Mouse (Mus musculus): ENCODE data around the gene Necab3.

Gene Necab3

GRCm38 (mm10) chr2:154558264-154559039, at the start of gene Necab3:
TSS of gene Necab3 (minus strand) at chr2:154558890.
- DNase-seq = peak; percentile 88 to 93

GRCm38 (mm10) chr2:154606965-154607364, 48.3 kb upstream of the Necab3 start:
- no peak for DNase-seq

DNA sequence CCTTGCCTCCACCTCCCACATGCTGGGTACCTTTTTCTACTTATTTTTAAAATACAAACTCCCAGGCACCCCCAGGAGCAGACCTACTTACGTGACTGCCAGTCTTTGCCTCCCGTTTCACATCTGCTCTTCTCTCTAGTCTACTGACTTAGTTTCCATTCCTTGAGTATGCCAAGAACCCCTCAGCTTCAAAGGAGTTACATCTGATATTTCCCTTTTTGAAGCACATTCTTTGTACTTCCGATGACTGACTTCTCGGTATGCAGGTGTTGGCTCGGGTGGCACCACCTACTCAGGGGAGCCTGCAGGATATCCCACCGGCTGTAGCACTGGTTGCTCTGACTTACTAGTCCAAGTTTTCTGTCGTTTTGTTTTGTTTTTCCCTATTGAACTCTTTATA, 45.5 kb upstream of the Necab3 start:
- no peak for DNase-seq

DNA sequence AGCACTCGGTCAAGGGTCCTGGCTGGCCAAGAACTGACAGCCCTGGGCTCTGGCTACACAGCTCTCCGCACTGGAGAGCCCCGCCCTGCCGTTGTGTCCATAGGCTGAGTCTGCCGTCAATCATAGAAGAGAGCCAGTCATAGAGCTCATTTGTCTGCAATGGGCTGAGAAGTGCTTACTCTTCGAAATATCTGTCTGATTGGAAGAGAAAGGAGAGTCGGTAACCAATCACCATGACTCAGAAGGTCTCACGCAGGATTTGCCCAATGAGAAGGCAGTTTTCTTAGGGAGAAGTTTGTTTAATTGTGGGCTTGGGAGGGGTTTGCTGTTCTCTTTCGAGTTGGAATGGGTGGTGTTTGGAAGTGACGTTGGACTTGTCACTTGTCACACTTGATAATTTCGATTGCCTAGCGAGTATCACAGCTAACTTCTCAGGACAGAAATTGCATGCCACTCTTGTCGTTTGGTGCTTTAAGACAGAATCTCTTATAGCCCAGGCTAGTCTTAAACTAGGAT, 45.0 kb upstream of the Necab3 start, which contains the start of gene Pxmp4:
Pxmp4 (minus strand) TSS at position 71 of the 516 bp plus-strand sequence.
- peak; percentile 100 for DNase-seq

- no peak for DNase-seq
These were observed 44.4 kb upstream of the Necab3 start for GRCm38 (mm10) chr2:154603007-154603637.

DNA sequence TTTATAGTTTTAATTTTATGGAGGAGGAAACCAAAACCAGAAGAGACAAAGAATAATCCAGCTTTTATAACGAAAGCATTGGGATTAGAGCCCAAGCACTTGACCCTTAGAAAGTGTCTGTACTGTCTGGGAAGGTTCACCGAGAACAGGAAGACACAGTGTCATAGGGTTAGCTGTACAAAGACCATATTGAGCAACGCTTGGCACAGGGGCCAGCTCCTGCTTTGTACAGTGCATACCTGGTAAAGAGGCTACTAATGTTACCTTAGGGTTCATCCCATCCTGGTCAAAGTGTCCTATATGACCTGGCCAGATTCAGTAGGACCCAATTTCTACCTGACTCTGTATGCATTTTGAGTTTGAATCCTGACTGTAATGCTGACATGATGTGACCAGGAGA, 42.6 kb upstream of the Necab3 start:
- no peak for DNase-seq

- DNase-seq = no peak
These were observed 41.9 kb upstream of the Necab3 start for GRCm38 (mm10) chr2:154600586-154600985.

DNA sequence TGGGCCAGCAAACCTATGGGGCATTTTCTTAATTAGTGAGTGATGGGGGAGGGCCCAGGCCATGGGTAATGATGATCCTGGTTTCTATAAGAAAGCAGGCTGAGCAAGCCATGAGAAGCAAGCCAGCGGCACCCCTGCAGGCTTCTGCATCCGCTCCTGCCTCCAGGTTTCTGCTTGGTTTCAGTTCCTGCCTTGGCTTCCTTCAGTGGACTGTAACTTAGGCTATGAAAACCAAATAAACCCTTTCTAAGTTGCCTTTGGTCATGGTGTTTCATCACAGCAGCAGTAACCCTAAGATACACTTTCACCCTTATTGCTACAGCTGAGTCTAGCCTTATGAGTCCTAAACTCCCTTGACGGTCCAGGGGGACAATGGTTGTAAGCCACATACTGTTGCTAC, 38.7 kb upstream of the Necab3 start:
- DNase-seq = no peak

DNA sequence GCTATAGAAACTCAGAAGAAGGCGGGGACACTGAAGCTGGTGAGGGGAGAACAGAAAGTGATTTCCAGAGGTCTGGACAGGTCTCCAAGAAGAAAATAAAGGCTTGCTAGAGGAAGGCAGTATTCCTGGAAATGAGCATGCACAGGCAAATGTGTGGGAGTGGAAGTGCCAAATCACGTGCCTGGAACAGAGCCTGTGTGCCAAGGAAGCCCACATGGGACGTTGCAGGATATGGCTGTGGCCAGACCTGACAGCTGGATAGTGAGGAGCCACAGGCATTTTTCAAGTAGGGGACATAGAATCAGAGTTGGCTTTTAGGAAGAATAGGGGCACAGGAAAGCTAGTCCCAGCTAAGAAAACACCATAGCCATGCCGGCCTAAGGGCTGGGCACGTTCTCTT, 37.1 kb upstream of the Necab3 start:
- DNase-seq = peak; percentile 75 to 78

GRCm38 (mm10) chr2:154593025-154593424, 34.3 kb upstream of the Necab3 start:
- DNase-seq = peak; percentile 46 to 49

GRCm38 (mm10) chr2:154591239-154591638, 32.5 kb upstream of the Necab3 start:
- DNase-seq = no peak

DNA sequence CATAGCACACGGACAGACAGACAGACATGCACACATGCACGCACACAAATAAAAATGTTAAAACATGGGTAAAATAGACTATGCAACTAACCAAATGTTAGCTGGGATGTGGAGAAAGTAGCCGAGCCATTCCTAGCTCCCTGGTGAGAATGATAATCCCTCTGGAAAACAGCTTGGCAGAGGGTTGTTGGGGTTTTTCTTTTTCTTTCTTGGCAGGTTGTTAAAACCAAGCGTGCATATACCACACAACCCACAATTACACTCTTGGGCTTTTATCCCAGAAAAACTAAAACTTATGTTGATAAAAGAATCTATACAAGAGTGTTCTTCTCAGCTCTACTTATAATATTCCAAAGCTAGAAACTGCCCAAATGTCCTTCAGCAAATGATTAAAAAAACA, 30.4 kb upstream of the Necab3 start:
- DNase-seq = no peak

- peak; percentile 78 to 92 for DNase-seq
These were observed 27.7 kb upstream of the Necab3 start for GRCm38 (mm10) chr2:154586405-154586804.

DNA sequence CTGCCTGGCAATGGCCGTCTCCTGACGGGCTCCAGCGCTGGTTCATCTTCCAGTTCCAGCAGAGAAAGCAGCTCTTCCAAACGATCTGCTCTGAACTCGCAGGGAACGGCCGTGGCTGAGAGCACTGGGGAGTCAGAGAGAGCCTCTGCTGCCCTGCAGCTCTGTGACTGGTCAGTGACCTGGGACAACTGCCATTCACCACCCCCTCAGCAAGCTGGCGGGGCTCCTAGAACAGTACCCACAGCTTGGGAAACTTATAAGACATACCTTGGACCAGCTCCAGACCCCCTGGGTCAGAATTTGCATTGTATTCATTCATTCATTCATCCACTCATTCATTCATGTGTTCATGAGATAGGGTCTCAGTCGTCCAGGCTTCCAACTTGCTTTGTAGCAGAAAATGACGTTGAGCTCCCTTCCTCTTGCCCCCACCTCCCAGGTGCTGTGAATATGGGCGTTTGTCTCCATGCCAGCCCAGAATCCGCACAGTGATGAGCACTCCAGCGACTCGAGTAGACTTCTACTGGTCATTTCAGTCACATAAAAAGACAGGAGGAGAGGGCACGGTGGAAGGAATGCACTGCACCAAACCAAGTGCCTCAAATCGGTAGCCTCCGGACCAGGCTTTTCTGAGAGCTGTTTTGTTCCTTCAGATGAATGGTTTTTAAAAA, 26.4 kb upstream of the Necab3 start:
- peak; percentile 74 to 83 for DNase-seq

- DNase-seq = peak; percentile 83 to 91
These were observed 25.5 kb upstream of the Necab3 start for GRCm38 (mm10) chr2:154583906-154584872.

DNA sequence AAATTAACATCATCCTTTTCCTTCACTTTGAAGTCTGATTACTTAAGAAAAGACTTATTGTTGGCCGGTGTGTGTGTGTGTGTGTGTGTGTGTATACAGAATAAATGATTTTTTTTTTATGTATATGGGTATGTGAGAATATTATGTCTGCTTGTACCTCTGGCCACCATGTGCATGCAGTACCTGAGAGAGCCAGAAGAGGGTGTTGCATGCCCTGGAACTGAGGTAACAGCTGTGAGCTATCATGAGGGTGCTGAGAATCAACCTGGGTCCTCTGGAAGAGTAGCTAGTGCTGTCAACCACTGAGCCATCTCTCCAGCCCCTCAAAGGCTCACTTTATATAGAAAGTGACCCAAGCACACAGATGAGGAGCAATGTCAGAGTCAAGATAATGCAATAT, 22.7 kb upstream of the Necab3 start:
- no peak for DNase-seq

- DNase-seq = no peak
These were observed 21.9 kb upstream of the Necab3 start for GRCm38 (mm10) chr2:154580586-154580985.

DNA sequence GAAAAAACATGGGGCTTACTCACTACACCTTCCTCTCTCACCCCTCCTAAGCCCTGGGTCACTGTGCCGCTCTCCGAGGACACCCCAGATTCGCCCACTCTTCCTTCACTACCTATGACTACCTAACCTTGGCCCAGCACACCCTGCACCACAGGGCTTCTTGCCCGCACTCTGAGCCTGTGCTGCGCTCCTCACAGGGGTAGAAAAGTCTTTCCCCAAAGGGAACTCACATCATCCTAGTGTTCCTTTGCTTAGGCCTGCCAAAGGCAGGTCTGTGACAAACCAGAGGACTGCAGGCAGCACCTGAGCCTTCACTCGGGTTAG, 19.0 kb upstream of the Necab3 start:
- DNase-seq = no peak

DNA sequence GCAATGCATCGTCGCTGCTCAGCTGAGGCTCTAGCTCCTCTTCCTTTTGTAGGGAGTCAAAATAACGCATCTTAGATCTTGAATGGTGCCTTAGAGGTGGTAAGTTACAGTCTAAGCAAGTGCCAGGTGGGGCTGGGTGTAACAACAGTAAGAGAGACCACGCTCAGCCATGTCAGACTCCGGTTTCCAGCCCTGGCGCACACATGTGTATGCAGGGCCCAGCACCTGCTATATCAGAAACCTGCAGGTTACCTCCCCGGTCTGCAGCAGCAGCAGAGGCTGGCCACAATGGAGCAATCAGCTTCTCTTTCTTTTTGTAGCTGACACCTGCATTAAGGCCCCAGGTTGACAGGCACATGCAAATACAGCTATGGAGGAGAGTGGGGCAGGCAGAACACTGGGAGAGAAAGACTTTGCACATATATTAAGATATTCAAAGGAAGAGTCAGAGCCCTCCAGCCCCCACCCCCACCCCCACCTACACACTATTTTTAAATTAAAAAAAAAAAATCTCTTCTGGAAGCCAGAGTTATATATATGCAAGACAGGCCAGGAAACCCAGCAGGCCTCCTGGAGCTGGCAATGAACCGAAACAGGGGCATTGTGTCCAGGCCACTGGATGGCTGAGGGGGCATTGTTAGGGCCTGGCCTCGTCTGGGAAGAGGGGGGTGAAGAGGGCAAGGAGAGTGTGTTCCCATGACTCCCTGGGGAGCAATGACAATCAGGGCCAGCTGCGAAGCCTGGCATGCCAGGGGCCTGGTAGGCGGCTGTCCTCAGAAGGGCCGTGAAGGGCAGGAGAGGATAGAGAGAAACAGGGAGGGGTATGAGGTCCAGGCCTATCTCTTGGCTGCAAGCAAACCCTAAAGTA, 18.4 kb upstream of the Necab3 start:
- DNase-seq = no peak

GRCm38 (mm10) chr2:154574271-154574670, 15.6 kb upstream of the Necab3 start:
- no peak for DNase-seq

GRCm38 (mm10) chr2:154572996-154573395, 14.3 kb upstream of the Necab3 start:
- no peak for DNase-seq
